Mouse (Mus musculus): Measurements from ENCODE around the gene Parm1. TPM values are rescaled to one million over a fixed set of nuclear protein-coding genes. Genes with fewer than 3 reads are reported as not detected.
A peak's percentile ranks its signal among the peaks of the same experiment; 100 is the strongest.

Parm1 gene
- total and polyA plus RNA-seq, 2 experiments from 2014 or later = 7.3 to 11.8 TPM

- 79% methylated on average over 3 of the region's 3 CpGs for WGBS
- H3K9me3 ChIP-seq (ENCODE audit: low read length) = no peaks in the 10 kb centered on the region
- ATAC-seq (no peak), DNase-seq (no peak)
- H3K27me3 ChIP-seq (ENCODE audit: insufficient read depth, low read length) = no peaks in the 10 kb centered on the region
- no peaks in the 10 kb centered on the region for H3K36me3 ChIP-seq (ENCODE audit: insufficient read depth)
- no peak overlapping the region for H3K4me2 ChIP-seq (ENCODE audit: low read depth)
- no peak overlapping the region for H3K9ac ChIP-seq
- H3K4me3 ChIP-seq (ENCODE audit: low read depth, low read length) = no peak overlapping the region
- no peak overlapping the region for H3K27ac ChIP-seq (ENCODE audit: low read depth, low read length)
- no peak for TF ChIP-seq CTCF (IDR thresholded peaks at IDR 0.05; ENCODE audit: low read depth)
- no peaks in the 10 kb centered on the region for H3K4me1 ChIP-seq (ENCODE audit: insufficient read depth)
Observed at GRCm38 (mm10) chr5:91566591-91566990, 49.2 kb downstream of the Parm1 start.

- H3K4me2 ChIP-seq (ENCODE audit: low read depth) = no peak overlapping the region
Observed at GRCm38 (mm10) chr5:91574211-91574610, 56.8 kb downstream of the Parm1 start.

GRCm38 (mm10) chr5:91578924-91579323, 61.5 kb downstream of the Parm1 start:
- peak; percentile 45; the same call in 1 of the 2 replicates for ATAC-seq
- no peak for DNase-seq

More at GRCm38 (mm10) chr5:91574211-91574610, 56.8 kb downstream of the Parm1 start:
- Histone ChIP-seq H3K27ac (ENCODE audit: low read depth, low read length) (no peak overlapping the region), H3K4me1 (ENCODE audit: insufficient read depth) (no peaks in the 10 kb centered on the region), H3K36me3 (ENCODE audit: insufficient read depth) (no peaks in the 10 kb centered on the region), H3K9me3 (ENCODE audit: low read length) (no peaks in the 10 kb centered on the region), H3K9ac (no peak overlapping the region), H3K4me3 (ENCODE audit: low read depth, low read length) (no peak overlapping the region), H3K27me3 (ENCODE audit: insufficient read depth, low read length) (no peaks in the 10 kb centered on the region)
- 18% methylated on average over 2 of the region's 2 CpGs for WGBS
- no peak for TF ChIP-seq CTCF (IDR thresholded peaks at IDR 0.05; ENCODE audit: low read depth)
- ATAC-seq (no peak), DNase-seq (no peak)

GRCm38 (mm10) chr5:91581799-91582198, 64.4 kb downstream of the Parm1 start:
- H3K4me1 ChIP-seq (ENCODE audit: insufficient read depth) = no peaks in the 10 kb centered on the region; the same call in 1 of the 2 replicates
- H3K4me2 ChIP-seq (ENCODE audit: low read depth) = no peak overlapping the region
- H3K36me3 ChIP-seq (ENCODE audit: insufficient read depth) = no peaks in the 10 kb centered on the region
- TF ChIP-seq CTCF (IDR thresholded peaks at IDR 0.05; ENCODE audit: low read depth) = no peak
- no peak overlapping the region for H3K27ac ChIP-seq (ENCODE audit: low read depth, low read length)
- no peak overlapping the region for H3K9ac ChIP-seq
- H3K27me3 ChIP-seq (ENCODE audit: insufficient read depth, low read length) = no peaks in the 10 kb centered on the region
- no peak overlapping the region for H3K4me3 ChIP-seq (ENCODE audit: low read depth, low read length)
- WGBS = 96% methylated on average over 4 of the region's 4 CpGs
- DNase-seq (no peak), ATAC-seq (no peak)
- H3K9me3 ChIP-seq (ENCODE audit: low read length) = no peaks in the 10 kb centered on the region

More at GRCm38 (mm10) chr5:91578924-91579323, 61.5 kb downstream of the Parm1 start:
- Histone ChIP-seq H3K9ac (no peak overlapping the region), H3K36me3 (ENCODE audit: insufficient read depth) (no peaks in the 10 kb centered on the region), H3K27me3 (ENCODE audit: insufficient read depth, low read length) (no peaks in the 10 kb centered on the region), H3K9me3 (ENCODE audit: low read length) (no peaks in the 10 kb centered on the region), H3K4me1 (ENCODE audit: insufficient read depth) (no peaks in the 10 kb centered on the region), H3K27ac (ENCODE audit: low read depth, low read length) (no peak overlapping the region), H3K4me2 (ENCODE audit: low read depth) (no peak overlapping the region), H3K4me3 (ENCODE audit: low read depth, low read length) (no peak overlapping the region)
- no peak for TF ChIP-seq CTCF (IDR thresholded peaks at IDR 0.05; ENCODE audit: low read depth)
- WGBS = 61% methylated on average over 7 of the region's 7 CpGs

GRCm38 (mm10) chr5:91586206-91586605, 68.8 kb downstream of the Parm1 start:
- no peaks in the 10 kb centered on the region for H3K27me3 ChIP-seq (ENCODE audit: insufficient read depth, low read length)
- no peaks in the 10 kb centered on the region; the same call in 1 of the 2 replicates for H3K4me1 ChIP-seq (ENCODE audit: insufficient read depth)
- no peak for TF ChIP-seq CTCF (IDR thresholded peaks at IDR 0.05; ENCODE audit: low read depth)
- DNase-seq (no peak), ATAC-seq (no peak)
- no peaks in the 10 kb centered on the region for H3K9me3 ChIP-seq (ENCODE audit: low read length)
- H3K4me2 ChIP-seq (ENCODE audit: low read depth) = no peak overlapping the region
- H3K4me3 ChIP-seq (ENCODE audit: low read depth, low read length) = no peak overlapping the region
- H3K9ac ChIP-seq = no peak overlapping the region
- H3K36me3 ChIP-seq (ENCODE audit: insufficient read depth) = no peaks in the 10 kb centered on the region
- WGBS = 16% methylated on average over 3 of the region's 3 CpGs
- H3K27ac ChIP-seq (ENCODE audit: low read depth, low read length) = no peak overlapping the region

GRCm38 (mm10) chr5:91594083-91594482, 76.7 kb downstream of the Parm1 start:
- Histone ChIP-seq H3K27ac (ENCODE audit: low read depth, low read length) (no peak overlapping the region), H3K27me3 (ENCODE audit: insufficient read depth, low read length) (no peaks in the 10 kb centered on the region), H3K36me3 (ENCODE audit: insufficient read depth) (no peaks in the 10 kb centered on the region), H3K4me3 (ENCODE audit: low read depth, low read length) (no peak overlapping the region), H3K9me3 (ENCODE audit: low read length) (no peaks in the 10 kb centered on the region), H3K4me2 (ENCODE audit: low read depth) (no peak overlapping the region), H3K9ac (no peak overlapping the region), H3K4me1 (ENCODE audit: insufficient read depth) (no peaks in the 10 kb centered on the region)
- no peak for TF ChIP-seq CTCF (IDR thresholded peaks at IDR 0.05; ENCODE audit: low read depth)
- DNase-seq (no peak), ATAC-seq (no peak)
- WGBS = 99% methylated on average over 5 of the region's 5 CpGs

- Histone ChIP-seq H3K27me3 (ENCODE audit: insufficient read depth, low read length) (no peaks in the 10 kb centered on the region), H3K4me1 (ENCODE audit: insufficient read depth) (no peaks in the 10 kb centered on the region), H3K4me2 (ENCODE audit: low read depth) (no peak overlapping the region), H3K9me3 (ENCODE audit: low read length) (no peaks in the 10 kb centered on the region), H3K36me3 (ENCODE audit: insufficient read depth) (no peaks in the 10 kb centered on the region), H3K9ac (no peak overlapping the region), H3K27ac (ENCODE audit: low read depth, low read length) (no peak overlapping the region), H3K4me3 (ENCODE audit: low read depth, low read length) (no peak overlapping the region)
- ATAC-seq (no peak; the same call in 1 of the 2 replicates), DNase-seq (no peak)
- no peak for TF ChIP-seq CTCF (IDR thresholded peaks at IDR 0.05; ENCODE audit: low read depth)
- 56% methylated on average over 5 of the region's 5 CpGs for WGBS
Observed at GRCm38 (mm10) chr5:91597216-91597615, 79.8 kb downstream of the Parm1 start.
